Mouse (Mus musculus): ENCODE results near the gene Vps8. TPM values are rescaled to one million over a fixed set of nuclear protein-coding genes. Genes with fewer than 3 reads are reported as not detected.

Gene Vps8
- polyA plus RNA-seq, 1 experiment = 19.4 TPM

DNA sequence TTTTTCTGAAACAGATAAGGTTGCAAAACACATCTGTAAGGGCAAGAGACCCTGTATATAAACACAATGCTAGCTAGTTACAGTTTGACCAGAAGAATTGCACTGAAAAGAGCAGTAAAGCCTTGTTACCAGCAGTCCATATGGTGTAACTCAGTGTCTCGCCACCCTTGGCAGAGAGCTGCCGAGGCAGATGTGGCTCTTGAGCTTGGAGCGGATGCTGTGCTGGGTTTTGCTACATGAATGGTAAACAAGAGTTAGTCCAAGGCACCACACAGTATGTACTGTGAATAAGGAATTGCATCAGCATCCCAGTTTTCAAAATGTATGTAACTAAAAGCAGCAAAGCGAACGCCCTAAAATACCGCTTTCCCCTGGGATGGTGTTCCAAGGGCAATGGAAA, 166.2 kb downstream of the Vps8 start:
- no peak for TF ChIP-seq MAX (IDR thresholded peaks at IDR 0.05; ENCODE audit: low read depth)
- TF ChIP-seq POLR2A (IDR thresholded peaks at IDR 0.05; ENCODE audit: insufficient read length, low read depth) = no peak
- TF ChIP-seq TCF12 (IDR thresholded peaks at IDR 0.05; ENCODE audit: insufficient read depth, poor library complexity, severe bottlenecking) = no peak
- TF ChIP-seq POLR2AphosphoS2 (IDR thresholded peaks at IDR 0.05; ENCODE audit: insufficient read length, low read depth) = no peak
- no peak for TF ChIP-seq E2F4 (IDR thresholded peaks at IDR 0.05; ENCODE audit: insufficient read depth)
- TF ChIP-seq USF1 (IDR thresholded peaks at IDR 0.05; ENCODE audit: low read depth) = no peak
- TF ChIP-seq SRF (IDR thresholded peaks at IDR 0.05; ENCODE audit: control insufficient read depth, insufficient read length, low read depth) = no peak
- no peak for TF ChIP-seq MYOD1 (IDR thresholded peaks at IDR 0.05; ENCODE audit: control insufficient read depth in 1 of 3, insufficient read length in 2 of 3, low read depth in 2 of 3)
- TF ChIP-seq CEBPB (IDR thresholded peaks at IDR 0.05; ENCODE audit: insufficient read depth, poor library complexity, severe bottlenecking) = no peak
- no peak for TF ChIP-seq TCF3 (IDR thresholded peaks at IDR 0.05; ENCODE audit: insufficient read length, low read depth)
- no peak for TF ChIP-seq MYOG (IDR thresholded peaks at IDR 0.05; ENCODE audit: control insufficient read depth in 1 of 3, insufficient read depth in 1 of 3, insufficient read length in 2 of 3, low read depth in 2 of 3)
- H3ac ChIP-seq (ENCODE audit: control insufficient read depth, insufficient read length) = no peak overlapping the region
- no peaks in the 10 kb centered on the region for H3K36me3 ChIP-seq (ENCODE audit: control insufficient read depth, insufficient read depth)
- no peaks in the 10 kb centered on the region for H3K27me3 ChIP-seq (ENCODE audit: control insufficient read depth, insufficient read depth, insufficient read length)
- H3K4me2 ChIP-seq (ENCODE audit: low read depth) = no peak overlapping the region
- no peaks in the 10 kb centered on the region for H3K79me2 ChIP-seq (ENCODE audit: control insufficient read depth, insufficient read depth)
- no peak overlapping the region for H3K4me3 ChIP-seq

DNA sequence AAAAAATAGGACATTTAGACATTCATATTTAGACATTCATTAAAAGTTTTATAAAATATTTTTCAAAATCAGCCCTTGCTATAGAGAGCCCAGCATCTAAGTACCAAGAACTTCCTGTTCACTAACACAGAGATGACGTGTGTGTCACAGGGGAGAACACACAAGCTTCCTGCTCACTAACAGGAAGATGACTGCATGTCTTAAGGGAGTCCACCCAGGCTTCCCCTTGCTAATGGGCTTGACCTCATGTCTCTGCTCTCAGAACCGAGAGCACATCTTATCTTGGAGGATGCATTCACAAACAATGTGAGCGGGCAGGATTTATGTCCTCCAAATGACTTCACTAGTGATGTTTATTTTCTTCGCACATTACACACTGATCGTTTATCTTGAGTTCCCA, 167.9 kb downstream of the Vps8 start:
- TF ChIP-seq USF1 (IDR thresholded peaks at IDR 0.05; ENCODE audit: low read depth) = no peak
- TF ChIP-seq SRF (IDR thresholded peaks at IDR 0.05; ENCODE audit: control insufficient read depth, insufficient read length, low read depth) = no peak
- no peak for TF ChIP-seq CEBPB (IDR thresholded peaks at IDR 0.05; ENCODE audit: insufficient read depth, poor library complexity, severe bottlenecking)
- no peak for TF ChIP-seq REST (IDR thresholded peaks at IDR 0.05; ENCODE audit: insufficient read depth, insufficient read length)
- TF ChIP-seq MYOD1 (IDR thresholded peaks at IDR 0.05; ENCODE audit: control insufficient read depth in 1 of 3, insufficient read length in 2 of 3, low read depth in 2 of 3) = no peak
- no peak for TF ChIP-seq MAX (IDR thresholded peaks at IDR 0.05; ENCODE audit: low read depth)
- TF ChIP-seq E2F4 (IDR thresholded peaks at IDR 0.05; ENCODE audit: insufficient read depth) = no peak
- no peak for TF ChIP-seq POLR2A (IDR thresholded peaks at IDR 0.05; ENCODE audit: insufficient read length, low read depth)
- no peaks in the 10 kb centered on the region for H3K79me2 ChIP-seq (ENCODE audit: control insufficient read depth, insufficient read depth)
- H3K4me2 ChIP-seq (ENCODE audit: low read depth) = no peak overlapping the region
- no peak overlapping the region for H3K4me3 ChIP-seq
- no peak overlapping the region for H3ac ChIP-seq (ENCODE audit: control insufficient read depth, insufficient read length)
- no peaks in the 10 kb centered on the region for H3K36me3 ChIP-seq (ENCODE audit: control insufficient read depth, insufficient read depth)
- no peaks in the 10 kb centered on the region for H3K27me3 ChIP-seq (ENCODE audit: control insufficient read depth, insufficient read depth, insufficient read length)

DNA sequence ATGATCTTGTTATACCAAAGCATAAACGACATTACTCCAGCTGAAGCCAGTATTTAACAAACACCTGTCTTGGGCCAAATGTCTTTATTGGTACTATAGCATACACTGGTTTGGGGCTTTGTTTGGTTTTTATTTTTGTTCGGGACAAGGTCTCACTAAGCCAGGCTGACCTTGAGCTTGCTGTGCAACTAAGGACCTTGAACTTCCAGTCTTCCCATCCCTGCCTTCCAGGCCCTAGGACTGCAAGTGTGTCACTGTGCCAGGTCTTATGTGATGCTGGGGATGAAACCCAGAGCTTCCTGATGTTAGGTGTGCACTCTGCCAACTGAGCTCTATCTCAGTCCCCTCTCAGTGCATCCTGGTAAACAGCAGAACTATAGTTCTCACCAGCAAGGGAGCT, 168.6 kb downstream of the Vps8 start:
- H3K4me3 ChIP-seq = no peak overlapping the region
- TF ChIP-seq POLR2AphosphoS2 (IDR thresholded peaks at IDR 0.05; ENCODE audit: insufficient read length, low read depth) (no peak), TCF12 (IDR thresholded peaks at IDR 0.05; ENCODE audit: insufficient read depth, poor library complexity, severe bottlenecking) (no peak), SRF (IDR thresholded peaks at IDR 0.05; ENCODE audit: control insufficient read depth, insufficient read length, low read depth) (no peak), MAX (IDR thresholded peaks at IDR 0.05; ENCODE audit: low read depth) (no peak), REST (IDR thresholded peaks at IDR 0.05; ENCODE audit: insufficient read depth, insufficient read length) (no peak), POLR2A (IDR thresholded peaks at IDR 0.05; ENCODE audit: insufficient read length, low read depth) (no peak), E2F4 (IDR thresholded peaks at IDR 0.05; ENCODE audit: insufficient read depth) (no peak), CEBPB (IDR thresholded peaks at IDR 0.05; ENCODE audit: insufficient read depth, poor library complexity, severe bottlenecking) (no peak), USF1 (IDR thresholded peaks at IDR 0.05; ENCODE audit: low read depth) (no peak)
- H3K27me3 ChIP-seq (ENCODE audit: control insufficient read depth, insufficient read depth, insufficient read length) = no peaks in the 10 kb centered on the region
- H3K4me2 ChIP-seq (ENCODE audit: low read depth) = no peak overlapping the region
- no peaks in the 10 kb centered on the region for H3K36me3 ChIP-seq (ENCODE audit: control insufficient read depth, insufficient read depth)
- no peak overlapping the region for H3ac ChIP-seq (ENCODE audit: control insufficient read depth, insufficient read length)
- H3K79me2 ChIP-seq (ENCODE audit: control insufficient read depth, insufficient read depth) = no peaks in the 10 kb centered on the region

DNA sequence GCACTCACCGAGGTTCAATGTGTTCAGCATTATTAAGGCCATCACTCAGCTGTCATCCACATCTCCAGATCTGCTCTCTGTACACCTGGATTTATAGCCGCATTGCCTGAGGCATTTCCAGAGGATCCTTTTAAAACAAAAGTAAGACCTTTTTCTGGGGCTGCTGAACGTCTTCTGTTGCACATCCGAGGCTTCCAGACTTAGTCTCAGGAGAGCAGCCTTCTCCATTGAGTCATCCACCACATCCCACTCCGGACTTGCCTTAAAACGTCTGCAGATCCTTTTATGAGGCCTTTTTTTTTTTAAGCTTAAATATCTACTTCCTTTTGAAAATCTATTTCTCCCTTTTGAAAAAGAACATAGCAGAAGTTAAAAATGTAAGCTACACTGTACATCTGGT, 172.6 kb downstream of the Vps8 start:
- no peak overlapping the region for H3ac ChIP-seq (ENCODE audit: control insufficient read depth, insufficient read length)
- TF ChIP-seq CEBPB (IDR thresholded peaks at IDR 0.05; ENCODE audit: insufficient read depth, poor library complexity, severe bottlenecking) (no peak), E2F4 (IDR thresholded peaks at IDR 0.05; ENCODE audit: insufficient read depth) (no peak), TCF3 (IDR thresholded peaks at IDR 0.05; ENCODE audit: insufficient read length, low read depth) (no peak), TCF12 (IDR thresholded peaks at IDR 0.05; ENCODE audit: insufficient read depth, poor library complexity, severe bottlenecking) (no peak), MAX (IDR thresholded peaks at IDR 0.05; ENCODE audit: low read depth) (no peak), USF1 (IDR thresholded peaks at IDR 0.05; ENCODE audit: low read depth) (no peak), REST (IDR thresholded peaks at IDR 0.05; ENCODE audit: insufficient read depth, insufficient read length) (no peak), POLR2AphosphoS2 (IDR thresholded peaks at IDR 0.05; ENCODE audit: insufficient read length, low read depth) (no peak), POLR2A (IDR thresholded peaks at IDR 0.05; ENCODE audit: insufficient read length, low read depth) (no peak), SRF (IDR thresholded peaks at IDR 0.05; ENCODE audit: control insufficient read depth, insufficient read length, low read depth) (no peak), MYOG (IDR thresholded peaks at IDR 0.05; ENCODE audit: control insufficient read depth in 1 of 3, insufficient read depth in 1 of 3, insufficient read length in 2 of 3, low read depth in 2 of 3) (no peak), MYOD1 (IDR thresholded peaks at IDR 0.05; ENCODE audit: control insufficient read depth in 1 of 3, insufficient read length in 2 of 3, low read depth in 2 of 3) (no peak)
- no peaks in the 10 kb centered on the region for H3K27me3 ChIP-seq (ENCODE audit: control insufficient read depth, insufficient read depth, insufficient read length)
- H3K4me3 ChIP-seq = no peak overlapping the region
- H3K4me2 ChIP-seq (ENCODE audit: low read depth) = no peak overlapping the region
- H3K79me2 ChIP-seq (ENCODE audit: control insufficient read depth, insufficient read depth) = no peaks in the 10 kb centered on the region
- no peaks in the 10 kb centered on the region for H3K36me3 ChIP-seq (ENCODE audit: control insufficient read depth, insufficient read depth)

DNA sequence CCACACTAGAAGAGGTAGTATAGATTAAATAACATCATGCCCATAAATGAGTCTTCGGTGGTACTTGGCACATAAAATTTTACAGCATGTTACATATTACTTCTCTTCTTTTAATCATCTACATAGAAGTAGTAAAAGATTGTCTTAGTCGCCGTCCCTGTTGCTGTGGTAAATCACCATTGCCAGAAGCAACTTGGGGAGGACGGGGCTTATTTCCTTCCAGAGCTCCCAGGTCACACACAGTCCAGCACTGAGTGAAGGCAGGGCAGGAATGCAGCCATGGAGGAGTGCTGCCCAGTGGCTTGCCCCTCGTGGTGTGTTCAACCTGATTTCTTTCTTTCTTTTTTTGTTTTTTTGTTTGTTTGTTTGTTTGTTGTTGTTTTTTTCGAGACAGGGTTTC, 181.4 kb downstream of the Vps8 start:
- Histone ChIP-seq H3K36me3 (ENCODE audit: control insufficient read depth, insufficient read depth) (no peaks in the 10 kb centered on the region), H3ac (ENCODE audit: control insufficient read depth, insufficient read length) (no peak overlapping the region), H3K79me2 (ENCODE audit: control insufficient read depth, insufficient read depth) (no peaks in the 10 kb centered on the region), H3K4me2 (ENCODE audit: low read depth) (no peak overlapping the region), H3K27me3 (ENCODE audit: control insufficient read depth, insufficient read depth, insufficient read length) (no peaks in the 10 kb centered on the region), H3K4me3 (no peak overlapping the region)
- no peak for TF ChIP-seq POLR2AphosphoS2 (IDR thresholded peaks at IDR 0.05; ENCODE audit: insufficient read length, low read depth)
- no peak for TF ChIP-seq MAX (IDR thresholded peaks at IDR 0.05; ENCODE audit: low read depth)
- TF ChIP-seq REST (IDR thresholded peaks at IDR 0.05; ENCODE audit: insufficient read depth, insufficient read length) = no peak
- no peak for TF ChIP-seq CEBPB (IDR thresholded peaks at IDR 0.05; ENCODE audit: insufficient read depth, poor library complexity, severe bottlenecking)
- TF ChIP-seq POLR2A (IDR thresholded peaks at IDR 0.05; ENCODE audit: insufficient read length, low read depth) = no peak
- no peak for TF ChIP-seq MYOG (IDR thresholded peaks at IDR 0.05; ENCODE audit: control insufficient read depth in 1 of 3, insufficient read depth in 1 of 3, insufficient read length in 2 of 3, low read depth in 2 of 3)
- no peak for TF ChIP-seq E2F4 (IDR thresholded peaks at IDR 0.05; ENCODE audit: insufficient read depth)
- TF ChIP-seq USF1 (IDR thresholded peaks at IDR 0.05; ENCODE audit: low read depth) = no peak
- no peak for TF ChIP-seq TCF12 (IDR thresholded peaks at IDR 0.05; ENCODE audit: insufficient read depth, poor library complexity, severe bottlenecking)
- no peak for TF ChIP-seq SRF (IDR thresholded peaks at IDR 0.05; ENCODE audit: control insufficient read depth, insufficient read length, low read depth)
- TF ChIP-seq MYOD1 (IDR thresholded peaks at IDR 0.05; ENCODE audit: control insufficient read depth in 1 of 3, insufficient read length in 2 of 3, low read depth in 2 of 3) = no peak
- no peak for TF ChIP-seq TCF3 (IDR thresholded peaks at IDR 0.05; ENCODE audit: insufficient read length, low read depth)
